Mouse (Mus musculus) C3H10T1/2 (cell line): Measurements from ENCODE around the gene Spata31d1a. TPM values are rescaled to one million over a fixed set of nuclear protein-coding genes. Genes with fewer than 3 reads are reported as not detected.

Experiments
- polyA plus RNA-seq, 2 experiments: library from polyadenylated mRNA; unstranded; fragments of >200 nt; fragmentation: generic; extraction: Trizol; gene quantifications; one replicate each; pipeline ENCODE4 v1.2.1; 2012; ENCODE audit warnings: missing spikeins in 2 of 2

The Spata31d1a gene
- not detected for polyA plus RNA-seq

GRCm38 (mm10) chr13:59710230-59710629, at the start of gene Spata31d1a:
Gene Spata31d1a (minus strand): TSS chr13:59710330.

GRCm38 (mm10) chr13:59746711-59747110, 36.6 kb upstream of the Spata31d1a start, which contains the start of gene 1700014D04Rik:
Gene 1700014D04Rik (minus strand): TSS chr13:59746752.

GRCm38 (mm10) chr13:59731652-59732051, 21.5 kb upstream of the Spata31d1a start, which contains the start of gene Spata31d1d:
Gene Spata31d1d (minus strand): TSS chr13:59731752.

DNA sequence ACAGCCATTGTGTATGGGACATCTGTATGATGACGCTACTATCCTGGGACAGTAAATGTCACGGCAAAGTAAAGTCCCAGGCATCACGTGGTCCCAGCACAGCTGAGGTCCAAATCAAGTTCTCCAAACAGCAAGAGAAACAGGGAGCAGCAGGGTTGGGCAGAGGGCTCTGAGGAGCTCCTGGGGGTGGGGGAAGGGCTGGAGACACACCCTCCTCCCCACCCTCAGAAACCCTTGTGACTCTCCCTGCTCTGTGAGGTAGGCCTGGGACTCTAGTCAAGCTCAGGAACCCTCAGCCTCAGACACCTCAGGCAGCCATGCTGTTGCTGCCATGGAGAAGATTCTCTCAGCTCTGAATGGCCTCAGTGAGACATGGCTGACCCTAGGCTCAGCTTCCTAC, 1.9 kb upstream of the Spata31d1a start, which contains the start of gene Spata31d1b:
TSS of gene Spata31d1b (plus strand) at position 301 of the 400 bp plus-strand sequence.

GRCm38 (mm10) chr13:59694008-59694407, 16.1 kb downstream of the Spata31d1a start, which contains the start of gene 4921517D22Rik:
Gene 4921517D22Rik (minus strand): TSS chr13:59694108.

GRCm38 (mm10) chr13:59675151-59676011, 34.7 kb downstream of the Spata31d1a start, which contains the start of gene Golm1:
Gene Golm1 (minus strand): TSS chr13:59675811.

Other genes with a start within 250 kb of the Spata31d1a start
- gene Agtpbp1, start 125.1 kb downstream of the Spata31d1a start, polyA plus RNA-seq = 1 to 10 TPM; 2.6 to 8.4 TPM
- 10 to 100 TPM; 12.8 to 51.3 TPM for gene Naa35, start 125.1 kb downstream of the Spata31d1a start, polyA plus RNA-seq
- gene Golm1, start 34.5 kb downstream of the Spata31d1a start, polyA plus RNA-seq = 1 to 10 TPM in 1 of 2 experiments, under 1 TPM in 1; 0.20 to 4.2 TPM
- gene 4921517D22Rik, start 16.2 kb downstream of the Spata31d1a start, polyA plus RNA-seq = not detected
- gene Spata31d1b, start 2.0 kb upstream of the Spata31d1a start, polyA plus RNA-seq = under 1 TPM in 1 of 2 experiments, not detected in 1; 0.01 TPM
- not detected for gene Spata31d1d, start 21.4 kb upstream of the Spata31d1a start, polyA plus RNA-seq
- gene 1700014D04Rik, start 36.4 kb upstream of the Spata31d1a start, polyA plus RNA-seq = not detected
- gene Isca1, start 59.5 kb upstream of the Spata31d1a start, polyA plus RNA-seq = 10 to 100 TPM; 10.1 to 52.7 TPM
- not detected for gene Gm49354, start 71.9 kb upstream of the Spata31d1a start, polyA plus RNA-seq
- 10 to 100 TPM in 1 of 2 experiments, 1 to 10 TPM in 1; 1.1 to 20.1 TPM for gene Tut7, start 112.8 kb upstream of the Spata31d1a start, polyA plus RNA-seq